Mouse (Mus musculus): ENCODE measurements around the gene Ranbp6. TPM values are rescaled to one million over a fixed set of nuclear protein-coding genes. Genes with fewer than 3 reads are reported as not detected.

The Ranbp6 gene
- 1.2 TPM for polyA plus RNA-seq (2012; fragmentation: generic; extraction: Trizol)
- long read RNA-seq, experiment 1, full-length matches to known transcripts, result 2 of 2 reads
- long read RNA-seq, experiment 1, partial matches to known transcripts, result 0 of 2 reads
- long read RNA-seq, experiment 1, other reads (novel, unspliced or antisense), result 0 of 2 reads
- long read RNA-seq, experiment 2, full-length matches to known transcripts, result 42 of 47 reads
- long read RNA-seq, experiment 2, partial matches to known transcripts, result 3 of 47 reads
- long read RNA-seq, experiment 2, other reads (novel, unspliced or antisense), result 2 of 47 reads

DNA sequence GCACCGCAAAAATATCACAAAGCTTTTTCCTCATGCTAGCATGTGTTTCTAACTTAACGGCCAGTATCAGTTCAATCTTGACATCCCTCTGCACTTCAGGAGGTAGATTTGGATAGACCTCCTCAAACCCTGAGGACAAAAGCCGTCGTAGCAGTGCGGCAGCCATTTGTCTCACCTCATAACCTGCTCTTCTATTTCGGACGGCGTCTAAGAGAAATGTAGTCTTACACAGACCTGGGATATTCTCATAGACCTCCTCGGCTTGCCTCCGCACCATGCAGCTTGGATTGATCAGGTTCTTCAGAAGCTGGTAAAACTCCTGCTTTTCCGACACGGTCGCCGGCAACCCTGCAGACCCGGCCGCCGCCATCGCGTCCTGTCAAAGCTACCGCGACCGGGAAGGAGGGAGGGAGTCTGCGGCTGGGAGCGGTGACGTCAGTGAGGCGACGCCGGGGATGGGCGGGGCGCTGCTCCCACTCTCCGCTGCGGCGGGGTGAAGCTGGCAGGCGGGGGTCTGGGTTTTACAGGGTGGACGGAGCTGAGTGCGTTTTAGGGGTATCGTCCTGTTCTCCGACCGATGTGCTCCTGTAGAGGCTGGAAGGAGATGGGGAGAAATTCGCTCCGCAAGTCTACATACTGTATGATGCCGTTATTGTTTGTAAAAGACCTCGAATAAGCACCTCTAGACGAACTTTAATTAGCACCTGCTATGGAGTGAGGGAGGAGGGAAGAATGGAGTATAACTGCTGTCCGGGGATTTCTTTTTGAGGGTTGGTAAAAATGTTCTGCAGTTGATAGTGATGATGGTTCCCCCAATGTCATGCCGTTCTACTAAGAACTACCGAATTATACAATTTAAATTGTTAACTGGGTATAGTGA is at the start of gene Ranbp6:
Gene Ranbp6 (minus strand): TSS at position 394 of the 880 bp plus-strand sequence.
- H3K79me2 ChIP-seq (ENCODE audit: control insufficient read depth, insufficient read depth), result peaks cover 11% of the 10 kb centered on the region

DNA sequence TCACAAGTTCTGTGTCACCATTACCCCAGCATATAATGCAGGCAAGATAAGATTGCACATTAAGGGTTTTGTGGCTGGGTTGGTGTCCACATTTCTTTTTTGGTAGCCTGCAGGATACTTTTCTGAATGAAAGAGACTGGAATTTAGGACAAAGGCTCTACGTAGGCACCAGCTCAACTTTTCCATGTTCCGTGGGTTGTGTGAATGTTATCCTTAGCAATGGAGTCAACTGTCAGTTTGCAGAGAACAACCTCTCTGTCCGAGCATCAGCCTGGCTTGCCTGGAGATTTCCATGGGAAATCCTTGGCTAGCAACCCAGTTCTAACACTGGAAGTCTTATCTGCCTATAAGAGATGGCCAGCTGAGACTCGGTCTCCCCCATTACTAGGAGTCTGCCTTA is 48.0 kb upstream of the Ranbp6 start:
- Histone ChIP-seq H3K79me2 (ENCODE audit: control insufficient read depth, insufficient read depth) (no peaks in the 10 kb centered on the region), H3ac (ENCODE audit: control insufficient read depth, insufficient read length, low read depth) (no peak overlapping the region), H3K79me3 (ENCODE audit: low read depth) (no peaks in the 10 kb centered on the region), H3K36me3 (ENCODE audit: control insufficient read depth, insufficient read depth) (no peaks in the 10 kb centered on the region), H3K27me3 (ENCODE audit: control insufficient read depth, insufficient read depth, insufficient read length) (no peaks in the 10 kb centered on the region), H3K4me3 (ENCODE audit: insufficient read depth, poor library complexity, severe bottlenecking) (no peak overlapping the region)
- TF ChIP-seq MAX (IDR thresholded peaks at IDR 0.05), result no peak
- TF ChIP-seq CEBPB (IDR thresholded peaks at IDR 0.05; ENCODE audit: low read depth), result no peak
- TF ChIP-seq USF1 (IDR thresholded peaks at IDR 0.05; ENCODE audit: low read depth), result no peak
- TF ChIP-seq CTCF (IDR thresholded peaks at IDR 0.05; ENCODE audit: control insufficient read depth, insufficient read depth, insufficient read length), result no peak
- TF ChIP-seq FOSL1 (IDR thresholded peaks at IDR 0.05; ENCODE audit: insufficient read depth, low read length, poor library complexity, severe bottlenecking), result no peak
- TF ChIP-seq MYOG (IDR thresholded peaks at IDR 0.05; ENCODE audit: control insufficient read depth, extremely low read depth, insufficient read length), result no peak
- no peak for TF ChIP-seq MYOD1 (IDR thresholded peaks at IDR 0.05; ENCODE audit: control insufficient read depth, insufficient read length, low read depth)

More for the DNA sequence above, at the start of gene Ranbp6:
- Histone ChIP-seq H3K4me3 (ENCODE audit: insufficient read depth, poor library complexity, severe bottlenecking) (peak within 1 kb of the TSS; percentile 60), H3K27me3 (ENCODE audit: control insufficient read depth, insufficient read depth, insufficient read length) (no peaks in the 10 kb centered on the region), H3K36me3 (ENCODE audit: control insufficient read depth, insufficient read depth) (peaks cover 3% of the 10 kb centered on the region), H3ac (ENCODE audit: control insufficient read depth, insufficient read length, low read depth) (peak within 1 kb of the TSS; percentile 87), H3K79me3 (ENCODE audit: low read depth) (peaks cover 4% of the 10 kb centered on the region)
- TF ChIP-seq CEBPB (IDR thresholded peaks at IDR 0.05; ENCODE audit: low read depth), result no peak
- TF ChIP-seq USF1 (IDR thresholded peaks at IDR 0.05; ENCODE audit: low read depth), result no peak
- peak; percentile 40 for TF ChIP-seq MAX (IDR thresholded peaks at IDR 0.05)

DNA sequence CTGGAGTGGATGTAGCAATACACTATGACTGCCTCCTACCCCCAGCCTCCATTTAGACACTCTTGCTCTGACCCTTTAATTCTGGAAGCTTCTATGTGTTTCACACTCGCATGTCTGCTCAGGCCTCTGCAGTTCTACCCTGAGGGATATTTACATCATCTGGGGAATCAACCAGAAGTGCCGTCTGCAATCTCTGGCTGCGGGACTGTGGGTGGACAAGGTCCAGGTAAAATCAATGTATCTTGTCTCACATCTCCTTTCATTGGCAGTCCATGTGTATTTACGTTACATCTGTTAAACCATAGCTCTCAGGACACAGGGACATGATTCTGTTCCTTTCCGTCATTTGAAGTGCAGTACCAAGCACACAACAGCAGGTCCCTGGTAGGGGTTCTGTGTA is 44.5 kb upstream of the Ranbp6 start:
- Histone ChIP-seq H3K27me3 (ENCODE audit: control insufficient read depth, insufficient read depth, insufficient read length) (no peaks in the 10 kb centered on the region), H3K79me3 (ENCODE audit: low read depth) (no peaks in the 10 kb centered on the region), H3K4me3 (ENCODE audit: insufficient read depth, poor library complexity, severe bottlenecking) (no peak overlapping the region), H3K36me3 (ENCODE audit: control insufficient read depth, insufficient read depth) (no peaks in the 10 kb centered on the region), H3K79me2 (ENCODE audit: control insufficient read depth, insufficient read depth) (no peaks in the 10 kb centered on the region), H3ac (ENCODE audit: control insufficient read depth, insufficient read length, low read depth) (no peak overlapping the region)
- TF ChIP-seq CEBPB (IDR thresholded peaks at IDR 0.05; ENCODE audit: low read depth) (no peak), USF1 (IDR thresholded peaks at IDR 0.05; ENCODE audit: low read depth) (no peak), FOSL1 (IDR thresholded peaks at IDR 0.05; ENCODE audit: insufficient read depth, low read length, poor library complexity, severe bottlenecking) (no peak), MYOG (IDR thresholded peaks at IDR 0.05; ENCODE audit: control insufficient read depth, extremely low read depth, insufficient read length) (no peak), MAX (IDR thresholded peaks at IDR 0.05) (no peak), CTCF (IDR thresholded peaks at IDR 0.05; ENCODE audit: control insufficient read depth, insufficient read depth, insufficient read length) (no peak), MYOD1 (IDR thresholded peaks at IDR 0.05; ENCODE audit: control insufficient read depth, insufficient read length, low read depth) (no peak)

- H3K79me3 ChIP-seq (ENCODE audit: low read depth), result no peaks in the 10 kb centered on the region
- TF ChIP-seq USF1 (IDR thresholded peaks at IDR 0.05; ENCODE audit: low read depth) (no peak), MYOG (IDR thresholded peaks at IDR 0.05; ENCODE audit: control insufficient read depth, extremely low read depth, insufficient read length) (no peak), CEBPB (IDR thresholded peaks at IDR 0.05; ENCODE audit: low read depth) (no peak), MAX (IDR thresholded peaks at IDR 0.05) (no peak), FOSL1 (IDR thresholded peaks at IDR 0.05; ENCODE audit: insufficient read depth, low read length, poor library complexity, severe bottlenecking) (no peak), CTCF (IDR thresholded peaks at IDR 0.05; ENCODE audit: control insufficient read depth, insufficient read depth, insufficient read length) (no peak), MYOD1 (IDR thresholded peaks at IDR 0.05; ENCODE audit: control insufficient read depth, insufficient read length, low read depth) (no peak)
- H3ac ChIP-seq (ENCODE audit: control insufficient read depth, insufficient read length, low read depth), result no peak overlapping the region
- H3K36me3 ChIP-seq (ENCODE audit: control insufficient read depth, insufficient read depth), result no peaks in the 10 kb centered on the region
- H3K79me2 ChIP-seq (ENCODE audit: control insufficient read depth, insufficient read depth), result no peaks in the 10 kb centered on the region
- no peak overlapping the region for H3K4me3 ChIP-seq (ENCODE audit: insufficient read depth, poor library complexity, severe bottlenecking)
- H3K27me3 ChIP-seq (ENCODE audit: control insufficient read depth, insufficient read depth, insufficient read length), result no peaks in the 10 kb centered on the region
Measured at GRCm38 (mm10) chr19:29853711-29854110, 40.9 kb upstream of the Ranbp6 start.

- Histone ChIP-seq H3K36me3 (ENCODE audit: control insufficient read depth, insufficient read depth) (no peaks in the 10 kb centered on the region), H3ac (ENCODE audit: control insufficient read depth, insufficient read length, low read depth) (no peak overlapping the region), H3K27me3 (ENCODE audit: control insufficient read depth, insufficient read depth, insufficient read length) (no peaks in the 10 kb centered on the region), H3K4me3 (ENCODE audit: insufficient read depth, poor library complexity, severe bottlenecking) (no peak overlapping the region), H3K79me3 (ENCODE audit: low read depth) (no peaks in the 10 kb centered on the region), H3K79me2 (ENCODE audit: control insufficient read depth, insufficient read depth) (no peaks in the 10 kb centered on the region)
- TF ChIP-seq CTCF (IDR thresholded peaks at IDR 0.05; ENCODE audit: control insufficient read depth, insufficient read depth, insufficient read length) (no peak), MYOD1 (IDR thresholded peaks at IDR 0.05; ENCODE audit: control insufficient read depth, insufficient read length, low read depth) (no peak), CEBPB (IDR thresholded peaks at IDR 0.05; ENCODE audit: low read depth) (no peak), USF1 (IDR thresholded peaks at IDR 0.05; ENCODE audit: low read depth) (no peak), MAX (IDR thresholded peaks at IDR 0.05) (no peak), FOSL1 (IDR thresholded peaks at IDR 0.05; ENCODE audit: insufficient read depth, low read length, poor library complexity, severe bottlenecking) (no peak), MYOG (IDR thresholded peaks at IDR 0.05; ENCODE audit: control insufficient read depth, extremely low read depth, insufficient read length) (no peak)
Measured at GRCm38 (mm10) chr19:29851036-29851690, 38.4 kb upstream of the Ranbp6 start.

Data from C2C12 (cell line).